Mouse (Mus musculus) urinary bladder, postnatal 14 days (tissue): ENCODE results near the gene Zfp185.
"Not testable (repeated sequence)": the region's sequence is repeated elsewhere in the genome, so short reads cannot be mapped to it uniquely, and the experiment has no call there.

Source experiments
- DNase-seq: peaks from one replicate; pipeline ENCODE4 v3.0.0; 2021; ENCODE audit warnings: low spot score

Gene Zfp185

DNA sequence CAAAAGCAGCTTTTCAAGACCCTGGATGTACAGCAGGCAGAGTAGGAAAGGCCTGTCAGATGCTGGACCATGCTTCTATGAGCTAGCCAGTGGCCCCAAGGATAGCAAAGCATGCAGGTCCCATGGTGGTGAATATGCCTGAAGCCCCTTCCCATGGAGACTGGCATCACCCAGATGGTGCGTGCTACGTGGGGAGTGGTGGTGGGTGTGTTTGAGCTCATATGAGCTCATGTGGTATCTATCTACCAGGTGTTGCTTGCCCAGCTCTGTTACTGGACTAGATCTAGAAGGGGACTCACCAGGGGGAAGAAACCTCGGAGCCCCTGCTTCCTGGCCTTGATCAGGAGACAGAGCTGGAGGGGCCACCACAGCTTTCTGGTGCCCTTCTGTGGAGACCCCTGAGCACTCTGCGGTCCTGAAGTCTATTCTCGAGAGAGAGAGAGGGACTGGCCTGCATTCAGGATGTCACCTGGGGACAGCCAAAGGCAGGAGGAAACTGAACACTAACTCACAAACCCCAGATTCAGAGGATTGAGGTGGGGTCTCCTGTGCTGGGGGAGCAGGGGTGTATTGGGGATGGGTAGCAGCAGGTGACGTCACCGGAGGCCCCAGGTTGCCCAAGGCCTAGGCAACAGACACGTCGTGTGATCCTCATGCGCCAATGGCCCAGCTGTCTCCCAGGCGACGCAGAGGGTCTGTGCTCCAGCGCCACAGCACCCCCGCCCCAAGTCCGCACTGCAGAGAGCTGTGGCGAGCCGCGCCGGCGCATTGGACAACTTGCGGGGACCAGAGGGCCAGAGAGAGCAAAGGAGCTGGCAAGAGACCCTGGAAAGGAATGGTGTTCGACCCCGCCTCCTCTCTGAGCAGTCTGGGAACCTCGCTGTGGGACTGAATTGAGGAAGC is 76.6 kb downstream of the Zfp185 start:
- DNase-seq, result no peak

DNA sequence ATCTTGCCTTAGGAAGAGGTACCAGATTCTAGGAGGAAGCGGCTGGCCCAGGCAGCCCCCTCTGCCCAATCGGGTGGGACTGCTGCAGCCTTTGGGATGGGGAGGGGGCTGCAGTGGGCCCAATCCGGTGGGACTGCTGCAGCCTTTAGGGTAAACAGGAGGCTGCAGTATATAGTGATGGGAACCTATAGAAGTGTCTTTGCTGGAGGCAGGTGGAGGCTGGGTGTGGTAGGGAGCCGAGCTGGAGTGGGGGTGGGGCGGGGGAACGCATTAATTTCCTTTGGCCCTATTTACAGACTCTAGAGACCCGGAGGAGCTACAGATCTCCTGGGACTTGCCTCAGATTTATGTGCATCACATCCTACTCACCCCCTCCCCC is 77.3 kb downstream of the Zfp185 start, which contains the start of gene Pnma3:
TSS of gene Pnma3 (plus strand) at position 373 of the 379 bp plus-strand sequence.
- DNase-seq, result no peak

GRCm38 (mm10) chrX:73066765-73067312 is 79.7 kb downstream of the Zfp185 start:
- DNase-seq, result not testable (repeated sequence)
